Mouse (Mus musculus) G1E (cell line): ENCODE measurements at regions not wholly inside any gene's neighbourhood (a gene's known extent, or its start where the extent isn't known, plus 50 kb on each side); places are given as distances from the start of the nearest gene placed in this dataset.

Source experiments
- ATAC-seq: 2 replicates; pipeline ENCODE4 v1.8.0; 2016; ENCODE audit warnings: mild to moderate bottlenecking; ENCODE audit not compliant: insufficient number of reproducible peaks, poor library complexity, low FRiP score, severe bottlenecking; ENCODE audit errors: extremely low read depth
- DNase-seq: peaks from one replicate; pipeline ENCODE4 v3.0.0; 2012; ENCODE audit warnings: low spot score
- H3K27me3 ChIP-seq: 2 replicates; pipeline ENCODE4 v1.6.1; 2012; ENCODE audit warnings: mild to moderate bottlenecking, low read length, inconsistent platforms; ENCODE audit not compliant: insufficient read depth
- H3K36me3 ChIP-seq: replicated peaks from 2 replicates; pipeline ENCODE3; 2012; ENCODE audit warnings: mild to moderate bottlenecking, inconsistent platforms
- H3K4me1 ChIP-seq: 2 replicates; pipeline ENCODE4 v1.6.1; 2012; ENCODE audit warnings: low read depth, low read length, inconsistent platforms, mixed read lengths; ENCODE audit not compliant: insufficient read depth
- H3K4me3 ChIP-seq: 2 replicates; pipeline ENCODE4 v1.5.1; 2012; ENCODE audit warnings: low read depth, mild to moderate bottlenecking, inconsistent platforms, low read length, moderate library complexity, mixed read lengths
- H3K9me3 ChIP-seq: replicated peaks from 2 replicates; pipeline ENCODE4 v1.6.1; 2012; ENCODE audit warnings: inconsistent platforms
- CTCF ChIP-seq: IDR thresholded peaks from 2 replicates; pipeline ENCODE4 v1.5.1; 2012; ENCODE audit warnings: low read depth, low read length, inconsistent platforms, mixed read lengths
- GATA1 ChIP-seq: IDR thresholded peaks from 2 replicates; pipeline ENCODE4 v1.6.1; 2012; ENCODE audit warnings: borderline replicate concordance, low read length, inconsistent platforms, mixed read lengths
- GATA2 ChIP-seq: IDR thresholded peaks from 2 replicates; pipeline ENCODE4 v1.6.1; 2012; ENCODE audit warnings: low read depth, low read length, inconsistent platforms, borderline replicate concordance
- POLR2AphosphoS5 ChIP-seq: IDR thresholded peaks from 2 replicates; pipeline ENCODE4 v1.6.1; 2012; ENCODE audit warnings: low read depth, low read length, inconsistent platforms; ENCODE audit not compliant: insufficient replicate concordance
- TAL1 ChIP-seq: conservative IDR thresholded peaks from 2 replicates; pipeline ENCODE4 v1.6.1; 2012; ENCODE audit warnings: low read depth, low read length, inconsistent platforms, mixed read lengths

DNA sequence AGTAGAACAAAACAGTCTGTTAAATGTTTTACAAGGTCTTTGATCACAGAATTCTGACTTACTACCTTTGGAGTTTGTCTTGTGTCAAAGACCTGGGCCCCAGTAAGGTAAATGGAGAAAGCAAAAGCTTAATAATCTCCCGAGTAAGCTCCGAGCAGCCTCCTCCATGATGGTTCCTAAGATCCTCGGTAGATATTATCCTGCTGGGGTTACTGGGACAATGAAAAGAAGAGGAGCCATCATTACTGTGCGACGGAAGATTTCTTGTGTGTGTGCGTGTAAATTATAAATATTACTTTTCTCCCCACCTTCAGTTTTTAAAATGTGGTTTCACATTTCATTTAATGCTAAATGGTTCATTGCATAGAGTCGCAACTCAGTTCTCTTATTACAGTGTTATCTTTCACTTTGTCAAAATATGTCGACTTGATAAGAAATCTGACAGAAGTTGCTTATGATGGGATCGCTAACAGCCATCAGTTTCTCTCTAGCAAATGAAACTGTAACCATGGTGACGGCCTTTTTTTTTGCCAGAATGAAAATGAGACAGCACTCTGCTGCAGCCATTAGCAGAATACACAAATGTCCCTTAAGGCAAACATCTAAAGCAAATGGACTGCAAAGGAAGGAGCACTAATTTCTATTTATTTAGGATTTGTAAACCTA is 658.2 kb downstream of the Car8 start:
- H3K36me3 ChIP-seq: no peaks in the 10 kb centered on the region
- no peak overlapping the region for H3K4me3 ChIP-seq
- DNase-seq (no peak), ATAC-seq (no peak)
- no peaks in the 10 kb centered on the region for H3K4me1 ChIP-seq
- no peak for TF ChIP-seq POLR2AphosphoS5
- no peak for TF ChIP-seq GATA1
- TF ChIP-seq TAL1: no peak
- no peak for TF ChIP-seq CTCF
- TF ChIP-seq GATA2: no peak
- H3K27me3 ChIP-seq: no peaks in the 10 kb centered on the region
- H3K9me3 ChIP-seq: no peaks in the 10 kb centered on the region

DNA sequence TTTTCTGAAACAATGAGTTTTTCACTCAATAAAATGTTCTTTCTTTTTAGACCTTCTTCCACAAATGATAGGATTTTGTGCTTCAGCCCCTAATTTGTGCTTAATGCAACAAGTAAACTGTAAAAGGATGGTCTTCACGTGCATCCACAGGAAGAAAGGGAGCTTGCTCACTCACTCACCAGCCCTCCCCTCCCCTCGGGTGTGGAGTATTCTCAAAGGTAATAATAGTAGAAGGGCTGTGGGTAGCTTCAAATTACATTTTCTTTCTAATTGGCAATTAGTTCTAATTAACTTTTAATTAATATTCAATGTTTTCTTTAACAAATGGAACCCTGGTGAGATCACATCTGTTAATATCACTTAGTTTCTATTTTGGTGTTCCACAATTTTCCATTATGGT is 664.8 kb downstream of the Car8 start:
- DNase-seq: no peak
- Histone ChIP-seq H3K4me1 (no peaks in the 10 kb centered on the region), H3K9me3 (no peaks in the 10 kb centered on the region), H3K36me3 (no peaks in the 10 kb centered on the region), H3K4me3 (no peak overlapping the region), H3K27me3 (no peaks in the 10 kb centered on the region)
- TF ChIP-seq CTCF: no peak
- no peak for TF ChIP-seq GATA1
- no peak for TF ChIP-seq GATA2
- no peak for TF ChIP-seq TAL1
- no peak for ATAC-seq

DNA sequence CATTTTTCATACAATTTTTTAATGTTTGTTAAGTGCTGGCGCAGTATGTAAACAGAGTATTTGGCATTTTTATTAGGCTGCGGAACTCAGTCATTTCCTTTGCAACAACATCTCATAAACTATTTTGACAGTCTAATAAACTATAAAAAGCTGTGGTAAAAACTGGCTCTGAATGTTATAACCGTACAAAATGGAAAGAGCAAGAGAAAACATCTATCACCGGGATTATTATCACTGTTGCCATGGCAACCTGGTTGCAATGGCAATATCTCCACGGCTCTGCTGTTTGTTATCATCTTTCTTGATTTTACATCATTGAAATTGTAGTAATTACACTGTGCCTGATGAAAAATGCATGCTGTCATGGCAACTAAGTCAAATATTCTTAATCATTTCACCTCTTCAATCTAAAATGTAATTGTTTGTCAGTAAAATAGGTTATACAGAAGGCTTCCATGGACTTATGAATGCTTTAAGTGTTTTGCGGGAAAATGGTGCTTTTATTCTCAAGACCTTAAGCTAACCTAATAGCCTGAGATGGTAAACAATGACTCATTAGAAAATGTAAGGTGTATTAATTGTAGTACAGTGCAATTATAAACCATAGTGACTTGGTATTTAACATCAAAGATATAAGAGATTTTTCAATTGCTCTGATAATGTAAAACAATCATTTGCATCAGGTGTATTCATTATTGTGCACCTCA is 671.0 kb downstream of the Car8 start:
- TF ChIP-seq POLR2AphosphoS5: no peak
- TF ChIP-seq TAL1: no peak
- no peak for TF ChIP-seq GATA2
- no peak for TF ChIP-seq CTCF
- TF ChIP-seq GATA1: no peak
- no peak for ATAC-seq
- no peaks in the 10 kb centered on the region for H3K36me3 ChIP-seq
- no peak for DNase-seq
- no peaks in the 10 kb centered on the region for H3K9me3 ChIP-seq
- H3K4me3 ChIP-seq: no peak overlapping the region
- H3K4me1 ChIP-seq: no peaks in the 10 kb centered on the region
- no peaks in the 10 kb centered on the region for H3K27me3 ChIP-seq

DNA sequence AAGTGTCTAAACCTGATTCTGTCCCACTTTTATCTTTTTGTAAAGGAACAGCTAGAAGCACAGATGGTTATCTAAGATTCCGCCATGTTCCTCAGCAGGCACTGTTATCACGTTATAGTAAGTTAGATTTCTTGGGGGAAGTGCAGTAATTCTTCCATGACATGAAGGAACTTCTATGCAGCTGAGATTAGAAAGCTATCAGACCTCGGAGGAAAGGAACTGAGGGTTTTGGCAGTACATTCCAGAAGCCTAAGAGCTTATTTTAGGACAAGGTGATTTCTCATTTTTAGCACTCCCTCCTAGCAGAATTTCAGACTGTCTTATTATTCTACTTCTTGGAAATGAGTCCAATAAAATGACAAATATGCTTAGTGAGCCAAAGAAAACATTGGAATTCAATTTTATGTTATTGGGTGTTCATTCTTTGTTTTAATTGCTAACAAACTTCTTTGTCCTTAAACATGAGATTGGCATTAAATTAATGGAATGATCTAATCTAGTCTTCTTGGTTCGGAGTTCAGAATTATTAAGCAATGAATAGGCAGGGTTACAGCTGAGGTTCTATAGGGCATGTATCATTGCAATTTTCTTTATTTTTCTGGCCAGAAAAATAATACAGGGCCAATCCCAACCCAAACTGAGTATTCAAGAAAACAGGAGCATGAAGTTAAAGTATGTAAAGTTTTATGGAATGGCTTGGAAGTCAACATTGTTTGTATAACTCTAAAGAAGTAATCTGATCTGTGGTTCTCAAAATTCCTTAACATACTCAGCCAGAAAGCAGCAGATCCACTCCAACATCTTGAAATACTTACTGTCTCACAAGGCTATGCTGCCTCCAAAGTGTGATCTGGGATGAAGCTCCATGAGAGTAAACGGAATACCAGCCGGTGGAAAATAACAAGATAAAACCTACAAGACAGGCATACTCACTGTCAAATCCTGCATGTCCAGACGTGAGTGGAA is 678.7 kb downstream of the Car8 start:
- ATAC-seq: no peak
- Histone ChIP-seq H3K4me1 (no peaks in the 10 kb centered on the region), H3K4me3 (no peak overlapping the region), H3K9me3 (no peaks in the 10 kb centered on the region), H3K27me3 (no peaks in the 10 kb centered on the region), H3K36me3 (no peaks in the 10 kb centered on the region)
- DNase-seq: no peak
- TF ChIP-seq GATA2 (no peak), POLR2AphosphoS5 (no peak), GATA1 (no peak), TAL1 (no peak), CTCF (no peak)

DNA sequence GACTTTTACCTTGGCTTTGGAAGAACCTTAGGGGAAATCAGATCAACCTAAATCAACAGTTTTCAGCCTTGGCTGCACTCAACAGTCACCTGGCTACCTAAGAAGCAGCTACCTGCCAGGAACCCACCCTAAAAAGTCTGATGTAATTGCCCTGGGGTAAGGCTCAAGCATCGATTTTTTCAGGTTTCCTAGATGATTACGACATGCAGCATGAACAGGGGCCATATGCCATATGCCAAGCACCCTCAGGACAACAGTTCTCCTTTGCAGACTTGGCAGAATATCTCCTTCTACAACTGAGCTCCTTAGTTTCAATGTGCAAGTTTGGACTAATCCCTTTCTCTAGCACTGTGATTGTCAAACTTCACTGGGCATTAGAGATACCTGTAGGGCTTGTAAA is 680.1 kb downstream of the Car8 start:
- TF ChIP-seq TAL1: no peak
- TF ChIP-seq GATA2: no peak
- no peak for TF ChIP-seq GATA1
- no peak for TF ChIP-seq POLR2AphosphoS5
- TF ChIP-seq CTCF: no peak
- H3K36me3 ChIP-seq: no peaks in the 10 kb centered on the region
- no peak overlapping the region for H3K4me3 ChIP-seq
- ATAC-seq (no peak), DNase-seq (no peak)
- H3K4me1 ChIP-seq: no peaks in the 10 kb centered on the region
- no peaks in the 10 kb centered on the region for H3K9me3 ChIP-seq
- no peaks in the 10 kb centered on the region for H3K27me3 ChIP-seq

DNA sequence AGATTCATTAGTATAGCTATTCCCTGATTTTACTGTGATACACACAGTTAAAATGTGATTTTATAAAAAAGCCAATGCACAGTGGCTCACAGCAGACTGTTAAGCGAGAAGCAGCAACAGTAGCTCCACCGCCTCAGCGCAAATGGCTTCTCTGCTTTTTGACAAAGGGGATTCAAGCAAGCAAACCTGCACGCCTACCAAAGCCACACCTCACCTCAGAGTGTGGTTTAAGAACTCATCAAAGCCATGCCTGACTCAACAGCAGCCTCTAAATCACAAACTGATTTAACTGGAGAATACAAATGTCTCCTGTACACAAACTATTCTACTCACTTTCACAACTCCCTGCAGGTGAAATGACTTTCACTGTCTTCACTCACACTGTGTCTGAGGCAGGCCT is 704.5 kb downstream of the Car8 start:
- H3K4me1 ChIP-seq: no peaks in the 10 kb centered on the region

More for the DNA sequence above, 704.5 kb downstream of the Car8 start:
- no peak for DNase-seq
- H3K9me3 ChIP-seq: no peaks in the 10 kb centered on the region
- H3K27me3 ChIP-seq: no peaks in the 10 kb centered on the region
- no peak for TF ChIP-seq GATA1
- ATAC-seq: no peak
- H3K36me3 ChIP-seq: no peaks in the 10 kb centered on the region
- H3K4me3 ChIP-seq: no peak overlapping the region
